Mouse (Mus musculus) heart, postnatal 0 days (tissue): ENCODE data around the gene Gm45233.

Source experiments
- CTCF ChIP-seq: IDR thresholded peaks from 2 replicates; pipeline ENCODE4 v1.5.1; 2016; ENCODE audit warnings: antibody characterized with exemption, control low read depth, low read depth
- EP300 ChIP-seq: IDR thresholded peaks from 2 replicates; pipeline ENCODE4 v1.6.1; 2016; ENCODE audit warnings: antibody characterized with exemption, low read depth

DNA sequence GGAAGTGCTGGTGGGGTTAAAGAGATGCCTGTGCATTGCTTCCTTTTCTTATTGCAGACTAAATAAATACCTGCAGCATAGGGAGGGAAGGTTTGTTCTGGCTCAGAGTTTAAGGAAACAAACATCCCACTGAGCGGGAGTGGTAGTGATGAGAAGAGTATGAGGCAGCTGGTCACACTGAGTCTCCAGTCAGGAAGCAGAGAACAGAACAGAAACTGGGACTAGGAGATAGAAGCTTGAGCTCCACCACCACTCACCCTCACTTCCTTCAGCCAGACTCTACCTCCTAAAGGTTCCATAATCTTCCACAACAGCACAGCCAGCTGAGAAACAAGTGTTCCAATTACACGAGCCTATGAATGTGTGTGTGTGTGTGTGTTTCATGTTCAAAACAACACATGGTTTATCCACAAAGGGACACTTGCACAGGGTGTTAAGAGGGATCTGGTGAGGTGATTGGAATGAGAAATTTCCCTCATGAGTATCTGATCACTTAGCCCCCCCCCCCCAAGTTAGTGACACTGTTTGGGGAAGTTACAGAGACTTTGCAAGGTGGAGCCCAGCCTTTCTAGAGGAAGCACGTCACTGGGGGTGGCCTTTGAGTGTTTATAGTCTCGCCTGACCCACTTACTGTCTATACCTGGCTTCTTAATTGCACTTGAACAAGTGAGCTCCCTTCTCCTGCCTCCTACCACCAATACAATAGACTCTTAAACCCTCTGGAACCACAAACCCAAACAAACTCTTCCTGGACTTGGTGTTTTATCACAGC lies 68.0 kb downstream of the Gm45233 start:
- TF ChIP-seq CTCF (no peak), EP300 (no peak)
